Mouse (Mus musculus): Measurements from ENCODE around the gene Siae.

GRCm38 (mm10) chr9:37576436-37576930 is 21.0 kb downstream of the Siae start:
- TF ChIP-seq GATA1 (IDR thresholded peaks at IDR 0.05; ENCODE audit: low read length): no peak
- TF ChIP-seq TAL1 (IDR thresholded peaks at IDR 0.05; ENCODE audit: low read length): no peak

All from erythroblast, embryonic 14.5 days (primary cell).